Mouse (Mus musculus): ENCODE results near the gene Cryzl2. TPM values are rescaled to one million over a fixed set of nuclear protein-coding genes. Genes with fewer than 3 reads are reported as not detected.

The Cryzl2 gene
- polyA plus RNA-seq (2015; fragmentation: Nextera tagmentation; extraction: Ambion mirVana) = 6.6 and 7.0 TPM in 2 replicates

- peak; percentile 92 for ATAC-seq (ENCODE audit: low read depth)
- Histone ChIP-seq H3K36me3 (no peaks in the 10 kb centered on the region), H3K9me3 (replicated peaks) (no peaks in the 10 kb centered on the region), H3K4me1 (replicated peaks) (peaks cover 12% of the 10 kb centered on the region), H3K4me2 (peak within 1 kb of the TSS; percentile 69), H3K4me3 (replicated peaks) (peak within 1 kb of the TSS; percentile 55), H3K27ac (no peak within 1 kb of the TSS), H3K27me3 (no peaks in the 10 kb centered on the region), H3K9ac (peak within 1 kb of the TSS; percentile 47)
- WGBS (ENCODE audit: insufficient replicate concordance) = 12% methylated on average over 27 of the region's 29 CpGs
- peak; percentile 76 for DNase-seq
Observed at GRCm38 (mm10) chr1:157458421-157459208, at the start of gene Cryzl2. Gene Cryzl2, plus strand, starts transcription at chr1:157458577.

DNA sequence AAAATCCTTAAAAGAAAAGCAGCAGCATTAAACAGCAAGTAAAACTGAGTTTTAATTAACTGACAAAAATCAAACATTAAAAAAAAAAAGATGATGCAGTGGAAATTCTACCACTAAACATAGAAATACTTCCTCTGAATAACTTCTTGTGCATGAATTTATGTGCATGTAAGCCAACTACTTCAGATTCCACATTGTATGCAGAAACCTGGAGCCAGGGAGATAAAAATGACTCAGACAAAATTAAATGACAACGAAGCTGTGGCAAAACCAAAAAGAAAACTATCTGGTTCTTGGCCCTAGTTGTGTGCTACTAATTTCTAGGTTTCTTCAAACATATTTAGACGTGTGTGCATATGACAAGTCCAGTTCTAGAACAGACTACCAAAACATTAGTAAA is 48.7 kb upstream of the Cryzl2 start:
- no peak overlapping the region for H3K4me3 ChIP-seq (replicated peaks)
- no peak overlapping the region for H3K4me2 ChIP-seq
- H3K4me1 ChIP-seq (replicated peaks) = peaks cover 13% of the 10 kb centered on the region
- no peak for ATAC-seq (ENCODE audit: low read depth)
- H3K27ac ChIP-seq = no peak overlapping the region
- no peak for DNase-seq
- peaks cover 8% of the 10 kb centered on the region; the same call in 1 of the 2 replicates for H3K27me3 ChIP-seq
- 48% methylated on average over 2 of the region's 2 CpGs for WGBS (ENCODE audit: insufficient replicate concordance)
- H3K9ac ChIP-seq = no peak overlapping the region
- no peaks in the 10 kb centered on the region for H3K9me3 ChIP-seq (replicated peaks)
- H3K36me3 ChIP-seq = no peaks in the 10 kb centered on the region

GRCm38 (mm10) chr1:157410937-157411336 is 47.4 kb upstream of the Cryzl2 start:
- peak overlapping the region; percentile 94 for H3K4me2 ChIP-seq
- no peak for DNase-seq
- H3K4me1 ChIP-seq (replicated peaks) = peaks cover 19% of the 10 kb centered on the region
- no peaks in the 10 kb centered on the region for H3K9me3 ChIP-seq (replicated peaks)
- peak overlapping the region; percentile 82; the same call in 1 of the 2 replicates for H3K9ac ChIP-seq
- no peak for ATAC-seq (ENCODE audit: low read depth)
- WGBS (ENCODE audit: insufficient replicate concordance) = 7% methylated on average over 8 of the region's 8 CpGs
- no peaks in the 10 kb centered on the region for H3K36me3 ChIP-seq
- no peak overlapping the region for H3K27ac ChIP-seq
- H3K4me3 ChIP-seq (replicated peaks) = peak overlapping the region; percentile 83
- H3K27me3 ChIP-seq = peaks cover 8% of the 10 kb centered on the region; the same call in 1 of the 2 replicates

GRCm38 (mm10) chr1:157411341-157411710 is 47.1 kb upstream of the Cryzl2 start:
- H3K27ac ChIP-seq = no peak overlapping the region
- ATAC-seq (ENCODE audit: low read depth) = no peak
- H3K27me3 ChIP-seq = peaks cover 8% of the 10 kb centered on the region; the same call in 1 of the 2 replicates
- peak overlapping the region; percentile 82 for H3K9ac ChIP-seq
- no peak for DNase-seq
- H3K36me3 ChIP-seq = no peaks in the 10 kb centered on the region
- peak overlapping the region; percentile 94 for H3K4me2 ChIP-seq
- H3K4me3 ChIP-seq (replicated peaks) = peak overlapping the region; percentile 83
- 2% methylated on average over 4 of the region's 4 CpGs for WGBS (ENCODE audit: insufficient replicate concordance)
- H3K9me3 ChIP-seq (replicated peaks) = no peaks in the 10 kb centered on the region
- peaks cover 21% of the 10 kb centered on the region for H3K4me1 ChIP-seq (replicated peaks)

DNA sequence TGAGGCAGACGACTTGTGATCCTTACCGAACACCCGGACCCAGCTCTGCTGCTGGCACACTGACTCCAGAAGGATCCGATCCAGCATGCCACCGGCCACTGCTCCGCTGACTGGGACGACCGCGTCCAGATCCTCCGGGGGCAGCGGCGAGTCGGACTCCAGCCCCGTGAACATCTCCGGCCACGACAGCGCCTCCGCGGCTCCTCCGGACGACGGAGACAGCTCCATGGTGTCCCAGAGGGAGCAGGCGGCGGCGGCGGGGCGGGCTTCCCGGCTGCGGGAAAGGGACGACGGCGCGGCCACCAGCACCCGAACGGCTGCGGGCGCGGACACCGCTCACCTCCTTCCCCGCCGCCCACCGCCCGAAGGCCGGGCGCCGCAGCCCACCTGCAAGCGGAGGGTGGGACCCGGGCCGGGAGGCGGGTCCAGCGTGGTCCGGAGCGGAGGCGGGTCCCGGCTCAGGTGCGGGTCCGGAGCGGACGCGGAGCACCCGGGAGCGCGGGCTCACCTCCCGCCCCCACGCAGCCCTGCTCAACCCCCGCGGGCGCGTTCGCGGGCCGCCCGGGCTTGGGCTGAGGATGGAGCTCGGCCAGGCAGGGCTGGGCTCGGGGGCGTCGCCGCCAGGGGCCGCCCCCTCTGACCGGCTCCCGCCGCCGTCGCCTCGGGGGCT is 46.5 kb upstream of the Cryzl2 start:
- DNase-seq = peak; percentile 33
- Histone ChIP-seq H3K9me3 (replicated peaks) (no peaks in the 10 kb centered on the region), H3K4me1 (replicated peaks) (peaks cover 21% of the 10 kb centered on the region), H3K27ac (peak overlapping the region; percentile 65; the same call in 1 of the 2 replicates), H3K4me2 (peak overlapping the region; percentile 94), H3K9ac (peak overlapping the region; percentile 82), H3K27me3 (peaks cover 8% of the 10 kb centered on the region; the same call in 1 of the 2 replicates), H3K36me3 (no peaks in the 10 kb centered on the region), H3K4me3 (replicated peaks) (peak overlapping the region; percentile 83)
- under 1% methylated on average over 83 of the region's 85 CpGs for WGBS (ENCODE audit: insufficient replicate concordance)
- ATAC-seq (ENCODE audit: low read depth) = peak; percentile 79

GRCm38 (mm10) chr1:157412454-157413369 is 45.7 kb upstream of the Cryzl2 start, which contains the start of gene Rasal2:
Gene Rasal2, minus strand, starts transcription at chr1:157412595.
- peak within 1 kb of the TSS; percentile 65; the same call in 1 of the 2 replicates for H3K27ac ChIP-seq
- peaks cover 21% of the 10 kb centered on the region for H3K4me1 ChIP-seq (replicated peaks)
- peak; percentile 97 for ATAC-seq (ENCODE audit: low read depth)
- H3K4me3 ChIP-seq (replicated peaks) = peak within 1 kb of the TSS; percentile 83
- peak within 1 kb of the TSS; percentile 82 for H3K9ac ChIP-seq
- no peaks in the 10 kb centered on the region for H3K36me3 ChIP-seq
- peak within 1 kb of the TSS; percentile 94 for H3K4me2 ChIP-seq
- 1% methylated on average over 62 of the region's 62 CpGs for WGBS (ENCODE audit: insufficient replicate concordance)
- DNase-seq = peak; percentile 85
- no peaks in the 10 kb centered on the region for H3K9me3 ChIP-seq (replicated peaks)
- peaks cover 8% of the 10 kb centered on the region; the same call in 1 of the 2 replicates for H3K27me3 ChIP-seq

- 29% methylated on average over 3 of the region's 3 CpGs for WGBS (ENCODE audit: insufficient replicate concordance)
- DNase-seq = no peak
- no peak overlapping the region for H3K4me3 ChIP-seq (replicated peaks)
Observed at GRCm38 (mm10) chr1:157415771-157416170, 42.6 kb upstream of the Cryzl2 start.

DNA sequence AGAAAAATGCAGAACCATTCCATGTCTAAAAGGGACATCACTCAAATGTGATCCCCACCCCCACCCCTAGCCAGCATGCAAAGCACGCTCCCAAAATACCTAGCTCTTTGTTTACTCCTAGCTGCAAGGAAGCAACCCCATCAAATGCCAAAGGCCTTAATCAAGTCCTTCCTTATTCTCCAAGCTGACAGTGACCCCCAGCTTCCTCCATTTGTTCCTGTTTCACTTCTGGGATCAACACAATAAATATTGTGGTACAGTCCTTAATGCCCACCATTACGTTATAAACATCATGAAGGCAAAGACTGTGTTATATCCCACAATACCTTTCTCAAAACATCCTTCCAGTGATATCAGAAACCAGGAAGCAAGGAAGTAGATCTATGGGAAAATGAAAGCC is 41.7 kb upstream of the Cryzl2 start:
- DNase-seq (no peak), ATAC-seq (ENCODE audit: low read depth) (no peak)
- no peak overlapping the region for H3K27ac ChIP-seq
- no peak overlapping the region for H3K4me2 ChIP-seq
- peaks cover 4% of the 10 kb centered on the region; the same call in 1 of the 2 replicates for H3K27me3 ChIP-seq
- no peaks in the 10 kb centered on the region for H3K36me3 ChIP-seq
- H3K4me1 ChIP-seq (replicated peaks) = peaks cover 10% of the 10 kb centered on the region; the same call in 1 of the 2 replicates
- H3K4me3 ChIP-seq (replicated peaks) = no peak overlapping the region
- WGBS (ENCODE audit: insufficient replicate concordance) = 70% methylated on average over 2 of the region's 2 CpGs
- H3K9ac ChIP-seq = no peak overlapping the region
- H3K9me3 ChIP-seq (replicated peaks) = no peaks in the 10 kb centered on the region

More at GRCm38 (mm10) chr1:157415771-157416170, 42.6 kb upstream of the Cryzl2 start:
- Histone ChIP-seq H3K4me2 (no peak overlapping the region), H3K36me3 (no peaks in the 10 kb centered on the region), H3K27me3 (peaks cover 8% of the 10 kb centered on the region; the same call in 1 of the 2 replicates), H3K9me3 (replicated peaks) (no peaks in the 10 kb centered on the region), H3K27ac (no peak overlapping the region), H3K9ac (no peak overlapping the region), H3K4me1 (replicated peaks) (peaks cover 19% of the 10 kb centered on the region)
- no peak for ATAC-seq (ENCODE audit: low read depth)

DNA sequence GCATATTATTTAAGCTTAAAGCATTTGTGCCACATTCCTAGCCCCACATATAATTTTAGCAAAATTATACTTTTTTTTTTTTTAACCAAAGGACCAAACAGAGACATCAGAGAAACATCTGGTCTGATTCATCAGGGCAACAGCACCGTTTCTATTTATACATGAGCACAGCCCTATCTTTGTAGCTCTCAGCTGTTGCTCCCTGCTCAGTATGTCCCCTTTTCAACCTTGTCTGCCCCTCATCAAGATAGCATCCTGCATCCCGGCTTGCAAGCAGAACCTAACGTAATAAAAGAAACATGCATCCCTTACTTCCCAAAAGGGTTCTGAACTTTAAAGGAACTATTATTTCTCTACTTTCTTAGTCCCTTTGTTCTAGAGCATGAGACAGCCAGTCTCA is 41.0 kb upstream of the Cryzl2 start:
- no peak overlapping the region for H3K27ac ChIP-seq
- H3K4me1 ChIP-seq (replicated peaks) = peaks cover 9% of the 10 kb centered on the region; the same call in 1 of the 2 replicates
- H3K27me3 ChIP-seq = no peaks in the 10 kb centered on the region
- H3K9me3 ChIP-seq (replicated peaks) = no peaks in the 10 kb centered on the region
- no peaks in the 10 kb centered on the region for H3K36me3 ChIP-seq
- DNase-seq (no peak), ATAC-seq (ENCODE audit: low read depth) (no peak)
- no peak overlapping the region for H3K9ac ChIP-seq
- H3K4me3 ChIP-seq (replicated peaks) = no peak overlapping the region
- 39% methylated on average over 3 of the region's 3 CpGs for WGBS (ENCODE audit: insufficient replicate concordance)
- H3K4me2 ChIP-seq = no peak overlapping the region

- H3K9me3 ChIP-seq (replicated peaks) = no peaks in the 10 kb centered on the region
- 43% methylated on average over 7 of the region's 7 CpGs for WGBS (ENCODE audit: insufficient replicate concordance)
- no peak for ATAC-seq (ENCODE audit: low read depth)
- no peak for DNase-seq
- no peak overlapping the region for H3K9ac ChIP-seq
- no peak overlapping the region for H3K4me3 ChIP-seq (replicated peaks)
- no peaks in the 10 kb centered on the region for H3K36me3 ChIP-seq
- H3K27me3 ChIP-seq = no peaks in the 10 kb centered on the region
- H3K4me1 ChIP-seq (replicated peaks) = peaks cover 9% of the 10 kb centered on the region; the same call in 1 of the 2 replicates
- no peak overlapping the region for H3K4me2 ChIP-seq
- H3K27ac ChIP-seq = no peak overlapping the region
Observed at GRCm38 (mm10) chr1:157417861-157418260, 40.5 kb upstream of the Cryzl2 start.

All from liver, embryonic 13.5 days (tissue).